Mouse (Mus musculus) c-Kit-positive CD71-positive TER-119-positive erythroid progenitor cells, embryonic 14.5 days (primary cell): ENCODE results near the gene Traf4.
A peak's percentile ranks its signal among the peaks of the same experiment; 100 is the strongest.

Experiments used
- DNase-seq: peaks from one replicate; pipeline ENCODE4 v3.0.0-alpha.2; 2013; ENCODE audit warnings: low spot score

The Traf4 gene

DNA sequence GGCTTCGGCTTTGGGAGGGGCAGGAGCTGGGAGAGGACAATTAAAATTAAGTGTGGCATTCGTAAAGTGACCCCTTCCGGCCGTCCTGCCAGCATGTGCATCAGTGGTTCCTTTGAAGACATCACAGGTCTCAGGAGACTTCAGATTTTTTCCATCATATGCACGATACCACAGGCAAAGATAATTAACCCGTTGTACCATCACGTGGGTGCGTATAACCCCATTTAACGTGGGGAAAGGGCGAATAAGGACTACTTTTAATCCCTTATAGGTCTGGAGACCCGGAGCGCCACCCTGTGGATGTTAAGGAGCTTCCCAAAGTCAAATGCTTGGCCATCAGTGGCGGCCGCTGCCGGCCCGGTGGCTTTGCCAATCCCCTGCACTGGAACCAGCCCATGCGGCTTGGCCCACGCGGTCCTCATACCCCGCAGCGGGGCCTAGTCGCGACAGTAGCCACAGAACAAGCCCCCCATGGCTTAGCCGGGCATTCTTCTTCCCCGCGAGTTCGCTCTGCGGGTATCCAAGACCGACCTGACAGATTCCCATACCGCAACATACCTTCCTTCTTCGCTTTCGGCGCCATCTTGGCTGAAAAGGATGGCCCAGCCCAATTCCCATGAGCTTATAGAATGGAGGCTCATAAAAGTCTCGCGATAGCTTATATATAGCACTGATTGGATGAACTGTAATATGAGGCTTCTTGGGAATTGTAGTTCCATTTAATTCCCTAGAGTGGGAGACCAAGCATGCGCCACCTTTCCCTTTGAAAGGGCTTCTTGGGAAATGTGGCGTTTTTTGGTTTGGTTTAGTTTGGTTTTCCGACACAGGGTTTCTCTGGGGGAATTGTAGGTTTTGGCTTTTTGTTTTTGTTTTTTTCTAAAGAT is 17.8 kb upstream of the Traf4 start, which contains the start of gene Rpl23a:
Rpl23a (minus strand) TSS at position 624 of the 884 bp plus-strand sequence.
- peak; percentile 88 for DNase-seq

DNA sequence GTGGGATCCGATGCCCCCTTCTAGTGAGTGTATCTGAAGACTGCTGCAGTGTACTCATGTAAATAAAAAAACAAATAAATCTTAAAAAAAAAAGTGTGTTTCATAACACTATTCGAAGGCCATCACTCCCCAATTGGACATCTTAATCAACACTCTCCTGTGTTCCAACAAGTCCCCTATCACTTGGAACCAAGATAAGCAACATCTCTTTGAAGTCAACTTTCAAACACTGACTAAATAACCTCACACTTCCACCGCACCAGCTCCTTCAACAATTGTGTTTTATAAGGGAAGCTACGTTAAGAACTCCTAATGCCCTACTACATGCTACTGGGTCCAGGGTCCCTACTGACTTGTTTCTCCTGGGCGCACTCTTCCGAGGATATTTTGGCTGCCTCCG is 17.1 kb upstream of the Traf4 start:
- DNase-seq: no peak

DNA sequence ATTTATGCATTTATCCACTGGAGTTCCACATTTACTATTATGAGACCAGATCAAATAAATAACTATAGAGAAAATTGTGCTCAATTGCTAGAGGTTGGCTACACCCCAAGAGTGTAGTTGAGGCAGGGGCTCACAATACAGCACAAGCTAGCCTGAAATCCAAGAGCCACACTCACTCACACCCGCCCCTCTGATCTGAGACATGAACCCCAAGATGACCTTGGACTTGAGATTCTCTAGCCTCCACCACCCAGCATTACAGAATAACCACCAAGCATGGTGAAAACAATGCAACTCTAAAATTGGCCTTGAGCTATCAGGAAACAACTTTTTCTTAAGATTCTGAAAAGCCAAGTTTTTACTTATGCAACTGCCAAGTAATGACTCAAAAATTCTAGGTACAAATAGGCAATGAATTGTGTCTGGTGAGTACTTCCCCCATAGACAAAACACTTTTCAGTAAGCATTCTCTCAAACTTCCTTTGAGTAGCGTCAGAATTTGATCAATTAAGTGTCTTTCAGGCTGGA is 16.5 kb upstream of the Traf4 start:
- no peak for DNase-seq

DNA sequence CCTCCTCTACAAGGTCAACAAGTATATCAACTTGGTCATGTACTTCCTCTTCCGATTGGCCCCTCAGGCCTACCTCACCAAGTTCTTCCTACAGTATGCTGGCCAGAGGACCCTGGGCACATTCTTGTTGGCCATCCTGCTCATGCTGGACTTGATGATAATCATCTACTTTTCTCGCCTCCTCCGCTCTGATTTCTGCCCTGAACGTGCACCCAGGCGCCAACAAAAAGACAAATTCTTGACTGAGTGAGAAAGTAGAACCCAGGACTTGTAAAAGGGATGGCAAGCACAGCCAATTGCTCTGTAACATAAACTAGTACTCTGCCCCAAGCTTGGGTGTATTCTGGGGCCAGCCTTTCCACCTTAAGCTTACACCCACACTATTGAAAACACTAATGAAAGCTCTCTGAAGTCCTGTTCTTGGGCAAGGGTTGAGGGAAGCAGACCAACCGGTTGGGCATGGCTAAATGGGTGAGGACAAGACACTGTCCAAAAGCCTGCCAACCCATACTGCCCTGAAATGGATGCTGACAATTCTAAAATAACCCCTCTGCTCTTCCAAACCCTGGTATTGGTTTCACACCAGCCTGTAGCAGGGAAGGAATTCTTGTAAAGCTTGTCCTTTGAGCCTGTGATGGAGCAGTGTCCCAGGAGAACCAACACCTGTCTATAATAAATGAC is 14.8 kb upstream of the Traf4 start:
- no peak for DNase-seq

DNA sequence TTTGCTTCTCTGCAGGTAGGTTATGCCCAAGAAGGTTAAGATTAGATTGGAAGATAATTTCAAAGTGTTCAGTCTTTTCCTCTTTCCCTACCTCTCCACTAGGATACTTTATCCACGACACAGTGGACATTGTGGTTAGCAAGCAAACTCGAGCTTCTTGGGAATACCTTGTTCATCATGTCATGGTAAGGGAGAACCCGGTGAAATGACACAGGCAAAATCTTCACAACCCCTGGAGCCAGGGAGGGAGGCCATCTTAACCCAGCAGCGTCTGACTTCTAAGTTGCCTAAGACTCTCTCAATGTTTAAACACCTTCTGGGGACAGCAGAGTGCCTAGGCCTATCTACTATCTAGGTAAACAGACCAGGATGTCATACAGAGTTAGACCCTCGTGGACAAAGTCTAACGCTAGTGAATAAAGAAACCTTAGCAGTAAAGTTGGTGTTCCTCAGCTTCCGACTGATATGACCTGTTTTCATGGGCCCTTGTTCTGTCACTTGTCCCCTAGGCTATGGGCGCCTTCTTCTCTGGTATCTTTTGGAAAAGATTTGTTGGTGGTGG is 14.1 kb upstream of the Traf4 start:
- DNase-seq: no peak

DNA sequence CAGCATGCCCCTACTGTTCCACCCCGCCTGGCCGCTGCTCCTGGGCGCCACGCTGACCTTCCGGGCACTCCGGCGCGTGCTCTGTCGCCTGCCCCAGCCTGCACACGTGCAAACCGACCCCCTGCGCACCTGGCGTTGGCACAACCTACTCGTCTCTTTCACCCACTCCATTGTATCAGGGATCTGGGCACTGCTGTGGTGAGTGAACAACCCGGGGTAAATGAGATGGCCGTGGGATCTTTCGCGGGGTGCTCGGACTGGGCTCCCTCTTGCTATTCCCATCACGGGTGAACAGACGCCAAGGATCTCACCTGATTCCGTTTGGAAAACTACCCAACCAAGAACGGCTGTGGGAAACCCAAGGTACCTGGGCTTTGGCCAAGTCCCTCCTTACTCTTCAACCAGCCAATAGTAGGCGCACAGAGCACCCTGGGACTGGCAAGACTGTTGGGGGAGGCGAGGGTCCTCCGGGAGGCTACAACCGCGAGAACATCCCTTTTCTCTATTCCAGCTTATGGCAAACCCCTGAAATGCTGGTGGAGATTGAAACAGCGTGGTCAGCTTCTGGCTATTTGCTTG is 13.6 kb upstream of the Traf4 start:
- no peak for DNase-seq

DNA sequence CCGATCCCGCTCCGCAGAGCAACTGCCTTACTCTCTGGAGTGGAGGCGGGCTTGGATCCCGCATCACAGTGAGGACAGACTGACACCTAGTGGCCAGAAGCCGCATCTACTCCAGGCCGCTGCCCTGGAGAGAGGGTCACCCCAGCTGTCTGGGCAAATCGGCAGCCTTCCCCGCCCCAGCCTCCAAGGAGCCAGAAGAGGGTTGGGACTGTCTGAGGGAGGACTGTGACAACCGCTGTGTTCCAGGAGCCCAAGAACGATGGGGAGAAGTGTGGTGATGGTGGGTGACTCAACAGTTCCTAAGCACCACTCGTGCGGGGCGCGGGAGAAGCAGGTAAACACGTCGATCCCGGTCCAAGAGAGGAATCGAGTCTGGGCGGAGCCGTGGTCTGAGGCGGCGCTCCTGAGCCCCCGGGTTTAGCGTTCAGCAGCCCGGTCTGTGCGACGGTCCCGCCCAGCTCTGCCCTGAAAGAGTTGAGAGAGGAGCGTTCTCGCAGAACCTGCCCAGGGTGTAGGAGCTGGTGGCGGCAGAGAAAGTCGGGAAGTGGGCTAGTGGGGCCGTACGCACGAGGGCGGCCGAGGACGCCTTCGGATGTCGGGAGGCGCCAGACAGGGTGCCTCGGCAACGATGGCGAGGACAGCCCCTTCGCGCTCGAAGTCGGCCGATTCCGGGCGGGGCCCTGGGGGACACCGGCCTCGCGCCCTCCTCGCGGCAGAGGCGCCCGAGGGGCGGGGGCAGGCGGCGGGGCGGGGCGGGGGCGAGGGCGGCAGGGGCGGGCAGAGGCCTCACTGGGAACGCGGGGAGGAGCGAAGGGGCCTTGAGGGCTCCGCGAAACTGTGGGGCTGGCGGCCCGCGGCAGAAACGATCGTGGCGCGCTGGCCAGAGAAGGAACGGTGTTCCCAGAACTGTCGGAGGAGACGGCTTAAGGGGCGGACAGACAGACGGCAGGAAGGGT is 12.8 kb upstream of the Traf4 start:
- DNase-seq: peak; percentile 95

DNA sequence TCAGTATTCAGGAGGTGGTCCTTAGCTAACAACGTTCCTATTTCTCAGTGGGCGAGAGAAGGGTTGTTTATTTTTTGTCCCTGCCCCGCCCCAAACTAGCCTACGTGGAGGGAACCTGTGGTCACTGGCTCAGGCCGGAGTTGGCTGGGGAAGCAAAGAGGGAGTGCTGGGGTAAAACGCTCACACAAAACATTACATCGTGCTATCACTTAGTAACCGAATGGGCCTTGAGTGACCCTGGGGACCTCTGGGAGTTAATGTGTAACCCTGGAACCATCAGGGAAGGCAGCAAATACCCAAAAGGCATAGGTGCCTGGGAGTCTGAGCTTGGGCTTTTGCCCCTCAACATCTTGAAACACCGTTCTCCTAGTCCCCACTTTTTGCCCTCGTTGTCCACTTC is 12.0 kb upstream of the Traf4 start:
- no peak for DNase-seq

DNA sequence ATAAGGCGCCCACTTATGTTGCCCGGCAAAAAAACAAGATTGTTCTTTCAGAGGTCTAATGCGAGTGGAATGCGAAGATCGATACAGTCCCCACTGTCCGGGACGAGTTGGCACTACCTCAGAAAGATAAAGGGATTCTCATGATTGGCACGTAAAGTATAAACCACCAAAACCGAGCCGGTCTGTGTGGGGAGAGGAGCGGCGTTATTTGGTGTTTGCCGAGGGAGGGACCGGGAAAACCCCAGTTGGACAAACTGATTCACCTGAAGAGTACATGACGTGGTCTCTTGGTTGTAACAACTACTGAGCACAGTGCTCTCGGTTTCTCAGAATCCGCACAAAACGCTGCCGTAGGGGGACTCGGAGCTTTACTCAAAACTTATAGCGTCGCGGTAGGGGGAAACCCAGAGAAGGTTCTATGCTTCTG is 11.5 kb upstream of the Traf4 start:
- no peak for DNase-seq

DNA sequence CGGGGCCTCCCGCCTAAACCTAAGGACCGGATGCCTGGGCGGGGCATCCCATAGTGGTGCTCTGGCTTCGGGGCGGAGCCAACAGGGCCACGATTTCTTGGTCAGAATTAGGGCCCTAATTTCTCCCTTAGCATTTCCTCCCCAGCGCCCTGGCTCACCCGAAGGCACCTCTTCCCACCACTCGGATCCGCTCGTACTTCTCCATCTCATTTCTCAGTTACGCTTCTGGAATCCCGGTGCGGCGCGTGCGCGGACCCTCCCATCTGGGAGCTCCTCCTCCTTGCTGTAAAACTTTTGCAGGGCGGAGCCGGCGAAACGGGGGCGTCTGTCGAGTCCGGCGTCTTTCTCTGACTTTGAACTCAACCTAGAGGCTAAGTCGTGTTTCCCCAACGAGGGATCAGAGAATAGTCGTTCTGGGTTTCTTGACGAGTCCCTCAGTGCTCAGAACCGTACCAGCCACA is 11.0 kb upstream of the Traf4 start, which contains the start of the genes Nek8 and Tlcd1:
Nek8 (minus strand) TSS at position 274 of the 461 bp plus-strand sequence.
Tlcd1 (plus strand) TSS at position 310 of the 461 bp plus-strand sequence.
- DNase-seq: peak; percentile 90

DNA sequence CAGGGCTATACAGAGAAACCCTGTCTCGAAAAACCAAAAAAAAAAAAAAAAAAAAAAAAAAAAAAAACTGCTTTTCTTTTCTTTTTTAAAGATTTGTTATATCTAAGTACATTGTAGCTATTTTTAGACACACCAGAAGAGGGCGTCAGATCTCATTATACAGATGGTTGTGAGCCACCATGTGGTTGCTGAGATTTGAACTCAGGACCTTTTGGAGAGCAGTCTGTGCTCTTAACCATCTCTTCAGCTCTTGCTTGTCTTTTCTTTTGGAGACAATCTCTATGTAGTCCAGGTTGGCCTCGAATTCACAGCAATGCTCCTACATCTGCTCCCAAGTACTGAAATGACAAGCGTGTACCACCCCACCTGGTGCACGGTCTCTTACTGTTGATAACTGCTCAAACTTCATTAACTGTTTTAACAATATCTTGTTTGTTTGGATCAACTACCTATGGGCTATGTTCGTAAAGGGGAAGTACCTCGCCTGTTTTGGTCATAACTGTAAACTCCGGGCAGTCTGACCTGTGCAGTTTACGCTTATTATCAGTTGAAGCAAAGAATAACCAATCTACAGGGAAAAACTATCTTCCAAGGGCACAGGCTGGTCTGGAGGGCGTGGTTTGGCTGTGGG is 10.5 kb upstream of the Traf4 start:
- peak; percentile 98 for DNase-seq

DNA sequence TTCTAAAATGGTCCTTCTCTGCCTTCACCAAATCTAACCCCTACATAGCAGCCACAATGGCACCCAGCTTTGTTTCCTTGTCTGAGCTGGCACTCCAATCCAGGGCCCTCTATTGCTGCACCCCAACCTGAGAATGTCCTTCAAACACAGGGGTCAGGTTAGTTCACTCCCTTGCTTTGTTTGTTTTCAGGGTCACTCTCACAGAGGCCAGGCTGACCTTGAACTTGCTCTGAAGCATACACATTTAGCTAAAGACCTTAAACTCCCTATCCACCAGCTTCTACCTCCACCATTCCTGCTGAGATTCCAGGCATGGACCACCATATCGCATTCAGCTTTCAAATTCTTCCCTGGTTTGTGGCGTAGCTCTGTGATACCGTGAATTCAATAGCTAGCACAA is 9.1 kb upstream of the Traf4 start:
- no peak for DNase-seq

DNA sequence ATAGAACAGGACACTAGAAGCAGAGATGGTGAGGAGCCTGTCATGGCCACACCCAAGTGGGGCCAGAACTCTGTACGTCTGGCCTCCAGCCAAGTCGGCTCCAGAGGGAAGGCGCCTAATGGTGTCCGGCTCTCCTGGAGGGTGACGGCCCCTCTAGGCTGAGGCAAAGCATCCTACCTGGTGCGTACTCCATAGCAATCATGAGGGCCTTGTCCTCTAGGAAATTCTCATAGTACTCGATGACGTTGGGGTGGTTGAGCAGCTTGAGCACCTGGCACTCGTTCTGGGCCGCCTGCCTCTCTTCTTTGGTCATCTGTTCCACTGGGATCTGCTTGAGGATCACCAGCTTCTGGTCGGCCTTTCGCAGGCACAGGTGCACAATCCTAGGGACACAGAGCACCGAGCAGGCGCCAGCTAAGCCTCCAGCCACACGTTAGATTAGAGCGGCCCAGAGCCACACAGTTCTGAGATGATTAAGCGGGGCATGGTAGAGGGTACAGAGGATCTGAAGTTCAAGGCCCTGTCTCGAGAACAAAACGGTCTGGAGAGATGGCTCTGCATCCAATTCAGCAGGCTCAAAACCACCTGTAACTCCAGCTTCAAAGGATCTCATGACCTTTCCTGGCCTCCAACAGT is 7.5 kb upstream of the Traf4 start:
- DNase-seq: no peak

DNA sequence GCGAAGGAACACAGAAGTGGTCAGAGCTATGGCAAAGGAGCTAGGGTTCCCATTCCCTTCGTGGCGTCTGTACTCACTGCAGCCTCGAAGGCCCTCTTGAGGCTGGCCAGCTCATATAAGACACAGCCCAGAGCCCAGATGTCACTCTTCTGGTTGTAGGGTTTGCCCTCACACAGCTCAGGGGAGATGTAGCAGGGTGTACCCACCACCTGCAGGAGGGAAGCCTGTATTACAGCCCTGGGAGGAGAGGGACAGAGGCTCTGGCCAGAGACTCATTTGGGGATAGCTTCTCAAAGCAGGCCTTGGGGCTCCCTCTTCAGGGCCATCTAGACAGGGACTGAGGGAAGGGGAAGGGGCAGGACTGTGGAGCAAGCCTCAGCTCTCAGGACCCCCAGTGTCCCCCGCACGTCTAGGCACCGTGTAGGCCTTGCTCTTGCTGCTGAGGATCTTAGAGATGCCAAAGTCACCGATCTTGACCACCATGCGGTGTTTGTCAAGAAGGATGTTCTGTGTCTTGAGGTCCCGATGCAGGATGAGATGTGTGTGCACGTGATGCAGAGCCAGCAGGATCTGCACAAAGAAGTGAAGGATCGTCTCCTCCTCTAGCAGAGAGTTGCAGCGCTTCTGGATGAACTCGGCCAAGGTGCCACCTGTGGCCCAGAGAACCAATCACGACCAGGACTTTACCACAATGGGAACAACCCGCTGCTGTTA is 6.8 kb upstream of the Traf4 start:
- no peak for DNase-seq

DNA sequence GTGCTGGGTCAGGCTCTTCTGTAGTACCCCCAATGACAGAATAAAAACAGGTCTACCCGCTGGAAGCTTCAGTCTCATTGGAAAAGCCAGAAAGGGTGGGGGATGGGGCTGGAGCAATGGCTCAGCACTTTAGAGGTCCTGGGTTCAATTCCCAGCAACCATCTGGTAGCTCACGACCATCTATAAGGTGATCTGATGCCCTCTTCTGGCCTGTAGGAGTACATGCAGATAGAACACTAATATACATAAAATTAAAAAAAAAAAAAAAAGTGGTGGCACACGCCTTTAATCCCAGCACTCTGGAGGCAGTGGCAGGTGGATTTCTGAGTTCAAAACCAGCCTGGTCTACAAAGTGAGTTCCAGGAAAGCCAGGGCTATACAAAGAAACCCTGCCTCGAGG is 5.9 kb upstream of the Traf4 start:
- DNase-seq: no peak

DNA sequence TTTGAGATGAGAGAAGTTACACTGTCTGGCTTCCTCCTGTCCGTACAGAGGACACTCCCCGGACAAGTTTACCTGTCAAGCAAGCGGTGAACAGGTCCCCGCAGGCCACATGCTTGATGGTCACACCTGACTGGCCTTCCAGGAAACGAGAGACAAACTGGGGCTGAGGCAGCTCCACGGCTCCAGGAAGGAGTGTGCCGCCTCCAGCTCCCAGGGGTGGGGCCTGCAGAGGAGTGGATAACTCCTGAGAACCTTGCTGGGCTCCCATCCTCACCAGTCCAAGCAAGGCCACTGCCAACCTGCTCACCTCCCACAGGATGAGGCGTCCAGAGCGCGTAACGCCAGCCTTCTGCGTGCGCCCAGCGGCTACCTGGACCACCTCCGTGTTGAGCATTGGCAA is 4.9 kb upstream of the Traf4 start:
- DNase-seq: no peak

DNA sequence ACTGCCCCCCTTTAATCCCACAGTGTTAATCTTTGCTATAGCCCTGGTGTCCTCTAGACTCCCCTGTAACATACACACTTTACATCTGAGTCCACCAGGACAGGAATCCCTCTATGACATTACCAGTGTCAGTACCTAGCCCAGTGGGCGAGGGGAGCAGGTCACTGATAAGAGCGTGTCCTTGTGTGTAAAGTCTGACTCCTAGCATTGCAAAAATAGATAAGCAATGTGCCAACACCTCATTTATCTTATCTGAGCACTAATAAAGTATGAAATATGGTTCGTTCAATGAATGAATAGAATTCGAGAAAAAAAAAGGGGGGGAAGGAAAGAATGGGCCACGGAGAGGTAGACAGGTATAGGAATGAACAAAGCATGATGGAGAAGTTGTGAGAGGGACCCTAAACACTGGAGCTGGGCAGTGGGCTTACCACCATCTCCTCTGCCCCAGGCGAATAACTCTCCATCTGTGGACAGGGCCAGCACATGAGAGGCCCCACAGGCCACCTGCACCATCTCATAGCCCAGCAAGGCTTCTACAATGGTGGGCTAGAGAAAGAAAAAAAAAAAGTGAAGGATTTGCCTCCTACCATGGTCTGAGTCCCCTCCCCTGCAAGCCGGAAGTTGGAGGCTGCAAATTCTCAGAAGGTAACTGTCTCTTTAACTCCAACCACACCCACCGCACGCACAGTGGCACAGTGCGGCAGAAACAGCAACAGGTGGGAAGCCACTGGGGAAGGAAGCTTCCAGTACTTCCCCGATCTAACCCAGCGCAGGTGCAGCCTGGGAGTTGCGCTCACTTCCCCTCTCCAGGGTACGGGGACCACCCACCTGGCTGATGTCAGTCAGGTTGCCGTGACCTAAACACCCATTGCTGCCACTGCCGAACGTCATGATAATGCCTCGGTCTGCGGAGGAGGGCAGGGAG is 3.4 kb upstream of the Traf4 start:
- DNase-seq: peak; percentile 72

DNA sequence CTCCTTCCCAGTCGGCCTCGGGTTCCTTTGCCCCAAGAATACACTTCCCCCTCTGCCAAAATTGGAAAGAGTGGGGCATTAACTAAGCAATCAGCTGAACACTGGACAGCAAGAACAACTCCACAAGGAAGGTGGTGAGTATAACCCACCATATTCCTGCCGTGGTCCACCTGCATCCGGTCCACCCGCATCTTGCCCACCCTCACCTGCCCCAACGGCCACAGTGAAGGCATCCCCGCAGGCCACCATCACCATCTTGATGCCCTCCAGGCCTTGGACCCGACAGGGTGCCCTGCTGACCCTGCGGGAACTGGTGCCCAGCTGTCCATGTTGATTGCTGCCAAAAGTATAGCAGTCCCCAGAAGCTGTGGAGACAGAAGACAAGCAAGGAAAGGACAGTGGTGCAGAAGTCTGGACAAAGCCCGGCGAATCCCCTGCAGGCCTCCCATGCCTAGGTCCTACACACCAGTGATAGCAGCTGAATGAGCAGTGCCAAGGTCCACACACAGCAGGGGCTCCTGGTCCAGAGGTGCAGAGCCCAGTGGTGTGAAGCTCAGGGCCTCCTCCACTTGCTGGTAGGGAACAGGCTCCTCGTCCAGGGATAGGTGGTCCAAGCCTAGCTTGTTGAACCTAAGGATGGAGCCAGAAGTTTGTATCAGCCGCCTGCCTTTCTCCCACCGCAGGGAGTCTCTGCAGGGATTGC is 2.0 kb upstream of the Traf4 start:
- no peak for DNase-seq
